Mouse (Mus musculus): ENCODE data around the gene Alpl. TPM values are rescaled to one million over a fixed set of nuclear protein-coding genes. Genes with fewer than 3 reads are reported as not detected.

Gene Alpl
- polyA plus RNA-seq, 1 experiment = 8.2 TPM

DNA sequence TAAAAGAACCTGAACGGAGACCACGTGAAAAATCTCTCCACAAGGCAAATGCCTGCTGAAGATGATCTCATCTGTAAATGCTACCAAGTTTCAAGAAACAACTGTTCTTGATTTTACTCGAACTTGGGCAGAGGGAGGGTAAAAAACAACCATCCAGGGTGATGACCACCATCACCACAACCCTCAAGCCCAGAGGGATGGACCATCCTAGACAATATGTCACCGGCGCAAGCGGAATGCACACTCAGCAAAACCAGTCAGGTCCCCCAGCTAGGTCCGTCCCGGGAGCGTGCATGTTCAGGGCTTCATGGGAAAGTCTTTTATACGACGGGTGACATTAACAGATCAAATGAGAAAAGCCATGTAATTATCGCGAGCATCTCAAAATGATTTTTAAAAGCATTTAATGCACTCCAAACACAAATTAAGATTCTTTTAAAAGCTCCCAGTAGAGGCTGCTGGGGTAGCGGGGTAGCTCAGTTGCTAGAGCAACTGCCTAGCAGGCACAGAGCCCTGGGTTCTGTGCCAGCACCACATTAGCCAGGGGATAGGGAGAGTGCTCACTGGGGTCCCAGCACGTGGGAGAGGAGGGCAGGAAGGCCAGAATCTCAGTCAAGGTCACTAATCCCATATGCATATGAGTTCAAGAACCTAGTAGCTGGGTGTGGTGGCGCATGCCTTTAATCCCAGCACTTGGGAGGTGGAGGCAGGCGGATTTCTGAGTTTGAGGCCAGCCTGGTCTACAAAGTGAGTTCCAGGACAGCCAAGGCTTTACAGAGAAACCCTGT lies 17.6 kb downstream of the Alpl start:
- TF ChIP-seq POLR2A (IDR thresholded peaks at IDR 0.05; ENCODE audit: control insufficient read depth, low read depth, low read length) (no peak), CTCF (IDR thresholded peaks at IDR 0.05; ENCODE audit: control insufficient read depth, insufficient read depth, insufficient replicate concordance, low read depth, low read length) (no peak)
- H3K4me3 ChIP-seq (ENCODE audit: control insufficient read depth, low read depth, low read length) = no peak overlapping the region
- H3K27ac ChIP-seq (ENCODE audit: control insufficient read depth, insufficient read depth, low read depth, low read length) = no peak overlapping the region
- no peaks in the 10 kb centered on the region; the same call in 1 of the 2 replicates for H3K4me1 ChIP-seq (ENCODE audit: control insufficient read depth, insufficient read depth, low read length)
- no peaks in the 10 kb centered on the region for H3K27me3 ChIP-seq (ENCODE audit: control insufficient read depth, insufficient read depth, low read length)
- no peaks in the 10 kb centered on the region for H3K36me3 ChIP-seq (ENCODE audit: control insufficient read depth, insufficient read depth, low read length)

DNA sequence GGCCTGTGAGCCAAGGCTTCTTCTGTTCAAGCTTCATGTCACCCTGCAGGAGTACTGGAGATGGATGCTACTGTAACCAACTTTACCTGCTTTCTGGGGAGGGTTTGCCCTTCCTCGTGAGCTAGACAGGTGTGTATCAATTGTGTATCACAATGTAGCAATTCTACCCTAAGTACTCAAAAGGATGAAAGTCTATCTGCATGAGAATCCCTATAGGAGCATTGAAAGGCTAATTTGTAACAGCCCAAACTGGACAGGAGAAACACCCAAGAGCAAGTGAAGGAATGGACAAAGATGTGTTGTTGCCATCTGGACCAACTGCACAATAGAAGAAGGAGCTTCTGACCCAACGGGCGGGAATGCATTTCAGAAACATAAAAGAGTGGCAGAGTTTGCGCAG lies 18.3 kb downstream of the Alpl start:
- Histone ChIP-seq H3K4me1 (ENCODE audit: control insufficient read depth, insufficient read depth, low read length) (no peaks in the 10 kb centered on the region; the same call in 1 of the 2 replicates), H3K27ac (ENCODE audit: control insufficient read depth, insufficient read depth, low read depth, low read length) (no peak overlapping the region), H3K36me3 (ENCODE audit: control insufficient read depth, insufficient read depth, low read length) (no peaks in the 10 kb centered on the region), H3K4me3 (ENCODE audit: control insufficient read depth, low read depth, low read length) (no peak overlapping the region), H3K27me3 (ENCODE audit: control insufficient read depth, insufficient read depth, low read length) (no peaks in the 10 kb centered on the region)
- TF ChIP-seq POLR2A (IDR thresholded peaks at IDR 0.05; ENCODE audit: control insufficient read depth, low read depth, low read length) = no peak
- no peak for TF ChIP-seq CTCF (IDR thresholded peaks at IDR 0.05; ENCODE audit: control insufficient read depth, insufficient read depth, insufficient replicate concordance, low read depth, low read length)

DNA sequence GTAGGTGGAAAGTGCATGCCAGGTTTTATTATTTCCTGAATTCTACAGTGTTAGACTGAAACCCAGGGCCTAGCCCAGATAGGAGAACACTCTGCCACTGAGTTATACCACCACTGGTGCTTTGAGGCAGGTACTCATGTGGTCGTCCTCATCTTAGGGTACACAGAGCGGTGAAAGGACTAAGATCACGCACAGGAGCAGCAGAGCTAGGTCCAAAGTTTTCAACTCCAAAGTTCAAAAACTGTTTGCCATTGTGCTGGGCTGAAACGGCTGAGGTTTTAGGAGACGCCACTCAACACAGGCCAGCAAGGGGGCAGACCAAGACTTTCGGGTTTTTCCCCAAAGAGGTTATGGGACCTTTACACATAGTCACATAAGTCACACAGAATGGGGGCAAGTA lies 21.7 kb downstream of the Alpl start:
- no peaks in the 10 kb centered on the region for H3K27me3 ChIP-seq (ENCODE audit: control insufficient read depth, insufficient read depth, low read length)
- H3K27ac ChIP-seq (ENCODE audit: control insufficient read depth, insufficient read depth, low read depth, low read length) = no peak overlapping the region
- no peaks in the 10 kb centered on the region for H3K36me3 ChIP-seq (ENCODE audit: control insufficient read depth, insufficient read depth, low read length)
- TF ChIP-seq CTCF (IDR thresholded peaks at IDR 0.05; ENCODE audit: control insufficient read depth, insufficient read depth, insufficient replicate concordance, low read depth, low read length) (no peak), POLR2A (IDR thresholded peaks at IDR 0.05; ENCODE audit: control insufficient read depth, low read depth, low read length) (no peak)
- H3K4me1 ChIP-seq (ENCODE audit: control insufficient read depth, insufficient read depth, low read length) = no peaks in the 10 kb centered on the region; the same call in 1 of the 2 replicates
- H3K4me3 ChIP-seq (ENCODE audit: control insufficient read depth, low read depth, low read length) = no peak overlapping the region

DNA sequence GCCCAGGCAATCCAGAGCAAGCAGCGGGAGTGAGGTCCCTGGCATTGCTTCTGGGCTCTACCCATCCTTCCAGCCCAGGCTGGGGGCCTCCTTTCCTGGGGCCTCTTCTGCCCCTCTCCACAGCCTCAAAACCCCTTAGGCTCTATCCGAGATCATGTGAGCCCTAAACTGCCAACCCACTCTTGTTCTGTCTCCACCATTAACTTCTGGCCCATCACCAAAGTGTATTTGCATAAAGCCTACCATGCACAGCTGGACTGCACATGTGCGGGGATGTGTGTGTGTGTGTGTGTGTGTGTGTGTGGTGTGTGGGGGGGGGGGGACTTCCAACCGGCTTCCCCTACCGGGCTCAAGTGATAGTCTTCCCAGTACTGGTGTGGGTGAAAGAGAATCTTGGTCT lies 22.2 kb downstream of the Alpl start:
- TF ChIP-seq POLR2A (IDR thresholded peaks at IDR 0.05; ENCODE audit: control insufficient read depth, low read depth, low read length) = no peak
- TF ChIP-seq CTCF (IDR thresholded peaks at IDR 0.05; ENCODE audit: control insufficient read depth, insufficient read depth, insufficient replicate concordance, low read depth, low read length) = no peak
- Histone ChIP-seq H3K4me1 (ENCODE audit: control insufficient read depth, insufficient read depth, low read length) (no peaks in the 10 kb centered on the region; the same call in 1 of the 2 replicates), H3K27me3 (ENCODE audit: control insufficient read depth, insufficient read depth, low read length) (no peaks in the 10 kb centered on the region), H3K4me3 (ENCODE audit: control insufficient read depth, low read depth, low read length) (no peak overlapping the region), H3K27ac (ENCODE audit: control insufficient read depth, insufficient read depth, low read depth, low read length) (no peak overlapping the region), H3K36me3 (ENCODE audit: control insufficient read depth, insufficient read depth, low read length) (no peaks in the 10 kb centered on the region)

DNA sequence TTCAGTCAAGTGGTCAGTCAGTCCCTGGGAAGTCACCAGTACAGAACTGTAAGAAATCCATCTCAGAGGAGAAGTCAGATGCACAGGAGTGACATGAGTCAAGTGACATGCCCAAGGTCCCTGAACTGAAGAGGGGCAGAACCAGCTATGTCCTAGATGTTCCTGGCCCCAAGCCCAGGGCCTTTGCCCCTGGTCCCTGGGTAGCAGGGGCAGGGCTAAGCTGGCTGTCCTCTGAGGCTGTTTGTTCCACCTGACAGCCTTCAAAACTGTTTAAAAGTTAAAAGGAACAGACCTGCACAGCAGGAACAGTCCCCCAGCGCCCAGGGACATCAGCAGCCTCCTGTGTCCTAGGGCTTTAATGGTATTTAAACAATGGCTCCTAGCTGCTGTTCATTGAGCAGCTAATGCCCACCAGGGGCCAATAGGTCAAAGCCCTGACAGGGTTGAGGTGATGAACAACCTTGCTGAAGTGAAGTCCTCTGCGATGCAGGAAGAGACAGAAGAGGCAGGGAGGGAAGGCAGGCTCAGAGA lies 22.8 kb downstream of the Alpl start:
- no peaks in the 10 kb centered on the region for H3K4me1 ChIP-seq (ENCODE audit: control insufficient read depth, insufficient read depth, low read length)
- H3K27me3 ChIP-seq (ENCODE audit: control insufficient read depth, insufficient read depth, low read length) = no peaks in the 10 kb centered on the region
- no peak overlapping the region for H3K27ac ChIP-seq (ENCODE audit: control insufficient read depth, insufficient read depth, low read depth, low read length)
- TF ChIP-seq POLR2A (IDR thresholded peaks at IDR 0.05; ENCODE audit: control insufficient read depth, low read depth, low read length) (no peak), CTCF (IDR thresholded peaks at IDR 0.05; ENCODE audit: control insufficient read depth, insufficient read depth, insufficient replicate concordance, low read depth, low read length) (no peak)
- H3K36me3 ChIP-seq (ENCODE audit: control insufficient read depth, insufficient read depth, low read length) = no peaks in the 10 kb centered on the region
- H3K4me3 ChIP-seq (ENCODE audit: control insufficient read depth, low read depth, low read length) = no peak overlapping the region

DNA sequence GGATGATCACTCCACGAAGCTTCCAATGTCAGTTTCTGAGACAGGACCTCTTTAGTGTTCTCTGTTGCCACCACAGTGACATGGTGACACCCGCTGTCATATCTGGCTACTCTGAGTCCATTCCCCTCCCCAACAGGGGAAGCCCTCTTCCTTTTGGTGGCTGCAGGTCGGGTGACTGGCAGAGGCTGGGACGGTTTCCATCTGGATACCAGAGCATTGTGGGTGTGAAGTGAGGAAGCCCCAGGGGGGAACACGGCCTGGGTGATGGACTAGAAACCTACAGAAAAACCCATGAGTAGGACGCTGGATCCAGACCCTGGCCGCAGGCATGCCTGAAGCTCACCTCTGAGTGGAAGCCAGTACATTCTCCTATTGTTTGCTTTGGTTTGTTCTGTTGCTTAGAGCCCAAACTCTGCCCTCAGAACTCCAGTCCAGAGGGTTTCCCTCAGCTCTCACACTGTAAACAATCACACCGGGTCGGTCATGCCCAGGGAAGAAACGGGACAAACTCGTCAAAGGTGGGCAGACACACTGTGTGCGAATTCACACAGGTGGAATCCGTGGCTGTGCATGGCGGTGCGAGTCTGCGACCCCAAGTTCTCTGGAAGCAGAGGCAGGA lies 23.6 kb downstream of the Alpl start:
- no peak for TF ChIP-seq CTCF (IDR thresholded peaks at IDR 0.05; ENCODE audit: control insufficient read depth, insufficient read depth, insufficient replicate concordance, low read depth, low read length)
- TF ChIP-seq POLR2A (IDR thresholded peaks at IDR 0.05; ENCODE audit: control insufficient read depth, low read depth, low read length) = no peak
- Histone ChIP-seq H3K36me3 (ENCODE audit: control insufficient read depth, insufficient read depth, low read length) (no peaks in the 10 kb centered on the region), H3K27ac (ENCODE audit: control insufficient read depth, insufficient read depth, low read depth, low read length) (no peak overlapping the region), H3K4me3 (ENCODE audit: control insufficient read depth, low read depth, low read length) (no peak overlapping the region), H3K27me3 (ENCODE audit: control insufficient read depth, insufficient read depth, low read length) (no peaks in the 10 kb centered on the region), H3K4me1 (ENCODE audit: control insufficient read depth, insufficient read depth, low read length) (no peaks in the 10 kb centered on the region)

DNA sequence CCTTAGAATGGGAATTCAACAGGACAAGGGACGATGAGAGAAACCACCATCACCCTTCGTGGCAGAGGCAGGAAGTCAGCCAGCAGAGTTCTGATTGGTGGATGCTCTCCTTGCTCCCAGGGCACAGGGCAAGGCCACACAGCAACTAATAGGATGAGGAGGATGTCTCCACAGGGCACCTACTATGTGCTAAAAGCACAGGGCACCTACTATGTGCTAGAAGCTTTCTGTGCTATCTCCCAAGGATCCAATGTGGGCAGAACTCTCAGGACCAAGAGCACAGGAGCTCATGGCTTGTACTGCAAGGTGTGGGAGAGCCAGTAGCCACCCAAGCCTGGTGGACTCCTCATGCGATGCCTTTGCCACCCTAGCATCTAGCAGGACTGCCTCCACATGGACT lies 24.4 kb downstream of the Alpl start:
- no peaks in the 10 kb centered on the region for H3K27me3 ChIP-seq (ENCODE audit: control insufficient read depth, insufficient read depth, low read length)
- H3K36me3 ChIP-seq (ENCODE audit: control insufficient read depth, insufficient read depth, low read length) = no peaks in the 10 kb centered on the region
- no peak overlapping the region; the same call in 1 of the 2 replicates for H3K27ac ChIP-seq (ENCODE audit: control insufficient read depth, insufficient read depth, low read depth, low read length)
- TF ChIP-seq POLR2A (IDR thresholded peaks at IDR 0.05; ENCODE audit: control insufficient read depth, low read depth, low read length) = no peak
- TF ChIP-seq CTCF (IDR thresholded peaks at IDR 0.05; ENCODE audit: control insufficient read depth, insufficient read depth, insufficient replicate concordance, low read depth, low read length) = no peak
- no peaks in the 10 kb centered on the region for H3K4me1 ChIP-seq (ENCODE audit: control insufficient read depth, insufficient read depth, low read length)
- H3K4me3 ChIP-seq (ENCODE audit: control insufficient read depth, low read depth, low read length) = no peak overlapping the region

Measured in testis, adult 2 months (tissue).